Mouse (Mus musculus): ENCODE measurements at regions not wholly inside any gene's neighbourhood (a gene's known extent, or its start where the extent isn't known, plus 50 kb on each side); places are given as distances from the start of the nearest gene placed in this dataset.

DNA sequence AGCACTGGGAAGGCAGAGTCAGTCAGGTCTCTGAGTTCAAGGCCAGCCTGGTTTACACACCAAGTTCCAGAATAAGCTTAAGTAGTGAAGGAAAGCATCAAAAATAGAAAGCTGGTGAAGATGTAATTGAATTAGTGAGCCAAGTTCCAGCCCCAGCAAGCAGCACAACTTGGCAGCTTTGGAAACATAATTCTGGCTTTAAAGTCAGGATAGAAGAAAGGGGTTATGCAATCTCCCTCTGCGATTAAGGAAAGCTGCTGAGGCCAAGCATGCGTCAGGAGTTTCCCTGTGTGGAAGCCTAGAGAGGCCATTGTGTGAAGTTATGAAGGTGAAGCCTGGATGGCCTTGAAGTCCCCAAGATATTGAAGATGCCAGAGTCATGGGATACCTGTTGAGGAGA, 269.3 kb upstream of the Eif4g2 start:
- no peak for DNase-seq (ENCODE audit: low spot score)
- intact Hi-C loops (cut with DNase I) = no loop called here

GRCm38 (mm10) chr7:111345117-111345516, 262.3 kb upstream of the Eif4g2 start:
- intact Hi-C loops (cut with DNase I) = no loop called here
- no peak for DNase-seq (ENCODE audit: low spot score)

DNA sequence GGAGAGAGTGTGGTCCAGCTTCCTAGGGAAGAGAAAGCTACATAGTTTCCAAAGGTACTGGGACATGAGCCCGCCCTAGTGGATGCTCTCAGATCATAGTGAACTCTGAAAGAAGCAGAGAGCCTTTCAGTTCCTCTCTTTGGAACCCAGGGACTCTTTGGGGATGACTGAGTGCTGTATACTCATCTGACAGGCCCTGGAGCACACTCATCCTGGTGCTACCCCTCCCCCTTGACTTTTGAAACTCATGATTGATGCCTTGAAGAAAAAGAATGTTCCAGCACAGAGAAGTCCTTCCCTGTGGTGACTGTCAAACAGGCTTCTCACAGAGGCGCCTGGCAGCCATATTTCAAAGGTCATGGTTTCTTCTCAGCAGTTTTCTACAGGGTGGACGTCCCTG, 254.2 kb upstream of the Eif4g2 start:
- intact Hi-C loops (cut with DNase I) = no loop called here
- no peak for DNase-seq (ENCODE audit: low spot score)

DNA sequence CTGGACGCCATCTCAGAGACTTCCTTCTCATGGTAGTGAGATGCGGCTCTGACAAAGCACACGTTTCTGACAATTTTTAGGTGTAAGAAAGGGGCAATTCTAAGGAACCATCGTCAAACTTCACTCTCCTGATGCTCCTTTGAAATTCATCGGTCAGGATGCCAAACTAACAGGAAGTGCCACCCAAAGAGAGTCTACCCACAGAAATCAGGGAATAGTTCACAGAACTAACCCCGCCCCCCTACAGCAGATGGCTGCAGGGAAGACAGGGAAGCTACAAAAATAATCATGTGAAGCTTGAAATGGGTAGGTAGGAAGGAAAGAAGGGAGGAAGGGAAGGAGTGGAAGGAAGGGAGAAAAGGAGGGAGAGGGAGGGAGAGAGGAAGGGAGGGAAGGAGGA, 240.1 kb upstream of the Eif4g2 start:
- intact Hi-C loops (cut with DNase I) = no loop called here
- DNase-seq (ENCODE audit: low spot score) = no peak

DNA sequence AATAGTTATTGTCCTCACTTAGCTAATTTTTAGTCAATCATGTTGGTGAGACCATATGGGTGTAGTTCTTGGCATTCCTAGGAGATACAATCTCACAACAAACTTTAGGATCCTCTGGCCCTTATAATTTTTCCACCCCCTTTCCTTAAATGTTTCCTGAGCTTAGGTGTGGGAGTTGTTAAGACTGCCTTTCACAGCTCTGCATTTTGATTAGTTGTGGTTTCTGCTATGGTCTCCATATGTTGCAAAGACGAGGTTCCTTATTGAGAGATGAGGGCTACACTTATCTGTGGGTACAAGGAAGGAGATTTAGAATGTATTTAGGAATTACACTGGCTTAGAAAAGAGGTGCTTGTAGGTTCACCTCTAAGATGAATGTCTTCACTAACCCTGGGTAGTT, 237.1 kb upstream of the Eif4g2 start:
- DNase-seq (ENCODE audit: low spot score) = no peak
- intact Hi-C loops (cut with DNase I) = no loop called here

DNA sequence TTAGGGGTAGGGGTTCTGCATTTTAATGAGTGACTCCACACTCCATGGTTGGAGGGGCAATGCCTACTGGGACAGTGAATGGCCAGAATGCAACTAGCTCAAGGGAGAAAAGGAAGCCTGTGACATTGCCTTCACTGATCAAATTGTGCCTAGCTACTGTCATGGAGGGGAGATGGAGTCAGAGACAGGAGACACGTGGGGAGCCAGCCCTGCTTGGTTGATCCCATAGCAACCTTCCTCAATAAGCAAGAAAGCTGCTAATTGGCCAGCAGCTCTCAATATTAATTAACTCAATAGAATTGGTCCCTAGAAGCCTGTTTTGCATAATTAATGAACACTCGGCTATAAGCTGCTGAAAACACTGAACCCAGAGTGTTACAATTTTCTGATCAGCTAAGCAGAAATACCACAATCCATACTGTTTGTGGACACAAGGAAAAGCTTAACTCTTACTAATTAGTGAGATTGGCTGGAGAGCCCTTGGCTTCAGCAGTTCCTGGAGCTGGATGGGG, 233.7 kb upstream of the Eif4g2 start:
- intact Hi-C loops (cut with DNase I) = no loop called here
- DNase-seq (ENCODE audit: low spot score) = no peak

DNA sequence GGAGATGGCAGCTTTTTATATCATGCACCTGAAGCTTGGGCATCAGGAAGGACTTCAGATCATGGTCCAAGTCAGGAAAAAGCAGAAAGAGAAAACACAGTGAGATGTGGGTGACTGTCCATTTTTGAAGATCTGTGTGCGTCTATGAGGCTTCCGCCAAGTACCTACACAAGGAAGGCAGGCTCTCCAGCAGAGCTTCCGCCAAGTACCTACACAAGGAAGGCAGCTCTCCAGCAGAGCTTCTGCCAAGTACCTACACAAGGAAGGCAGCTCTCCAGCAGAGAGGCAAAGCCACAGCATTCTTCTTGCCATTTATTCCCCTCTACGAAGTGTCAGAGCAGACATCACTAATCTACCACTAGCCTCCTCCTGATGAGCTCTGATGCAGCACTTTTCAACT, 231.1 kb upstream of the Eif4g2 start:
- DNase-seq (ENCODE audit: low spot score) = no peak
- intact Hi-C loops (cut with DNase I) = no loop called here

DNA sequence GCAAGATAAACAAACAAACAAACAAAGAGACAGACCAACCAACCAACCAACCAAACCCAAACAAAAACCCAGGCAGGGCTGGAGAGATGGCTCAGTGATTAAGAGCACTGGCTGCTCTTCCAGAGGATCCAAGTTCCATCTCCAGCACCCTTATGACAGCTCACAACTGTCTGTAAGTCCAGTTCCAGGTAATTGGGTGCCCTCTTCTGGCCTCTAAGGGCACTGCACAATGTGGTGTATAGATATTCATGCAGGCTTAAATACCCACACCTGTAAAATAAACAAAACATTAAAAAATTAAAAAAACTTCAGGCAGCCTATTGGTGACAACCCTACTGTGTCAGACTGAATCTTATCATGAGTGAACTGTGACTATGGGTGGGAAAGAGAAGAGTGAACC, 222.4 kb upstream of the Eif4g2 start:
- DNase-seq (ENCODE audit: low spot score) = no peak
- intact Hi-C loops (cut with DNase I) = no loop called here

DNA sequence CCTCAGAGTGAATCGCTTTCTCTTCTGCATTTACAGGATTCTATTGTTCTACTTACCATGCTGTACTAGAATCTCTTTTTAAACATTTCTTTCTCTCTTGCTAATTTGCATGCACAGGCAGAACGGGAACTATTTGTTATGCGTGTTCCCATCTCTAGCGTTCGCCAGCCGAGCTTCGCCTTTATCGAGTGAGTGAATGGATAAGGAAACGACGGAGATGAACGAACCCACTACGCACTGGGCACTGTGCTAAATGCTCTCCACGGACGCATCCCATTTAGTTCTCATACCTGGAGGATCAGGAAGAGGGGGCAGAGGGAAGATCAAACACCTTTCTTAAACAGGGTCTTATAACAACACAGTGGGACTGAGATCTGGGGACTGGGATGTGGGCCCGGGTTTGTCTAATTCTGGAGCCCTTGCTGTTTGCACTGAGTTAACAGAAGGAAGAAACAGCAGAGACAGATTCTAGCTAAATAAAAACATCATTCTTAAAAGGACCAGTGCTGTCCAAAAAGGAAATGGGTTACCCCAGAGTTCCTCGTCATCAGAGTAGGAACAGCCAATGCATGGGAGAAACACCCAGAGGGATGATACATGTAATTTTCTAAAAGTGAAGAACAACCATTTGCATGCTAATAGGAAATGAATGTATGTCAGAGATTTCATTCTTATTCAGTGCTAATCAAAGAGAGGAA, 219.1 kb upstream of the Eif4g2 start:
- intact Hi-C loops (cut with DNase I) = no loop called here
- no peak for DNase-seq (ENCODE audit: low spot score)

DNA sequence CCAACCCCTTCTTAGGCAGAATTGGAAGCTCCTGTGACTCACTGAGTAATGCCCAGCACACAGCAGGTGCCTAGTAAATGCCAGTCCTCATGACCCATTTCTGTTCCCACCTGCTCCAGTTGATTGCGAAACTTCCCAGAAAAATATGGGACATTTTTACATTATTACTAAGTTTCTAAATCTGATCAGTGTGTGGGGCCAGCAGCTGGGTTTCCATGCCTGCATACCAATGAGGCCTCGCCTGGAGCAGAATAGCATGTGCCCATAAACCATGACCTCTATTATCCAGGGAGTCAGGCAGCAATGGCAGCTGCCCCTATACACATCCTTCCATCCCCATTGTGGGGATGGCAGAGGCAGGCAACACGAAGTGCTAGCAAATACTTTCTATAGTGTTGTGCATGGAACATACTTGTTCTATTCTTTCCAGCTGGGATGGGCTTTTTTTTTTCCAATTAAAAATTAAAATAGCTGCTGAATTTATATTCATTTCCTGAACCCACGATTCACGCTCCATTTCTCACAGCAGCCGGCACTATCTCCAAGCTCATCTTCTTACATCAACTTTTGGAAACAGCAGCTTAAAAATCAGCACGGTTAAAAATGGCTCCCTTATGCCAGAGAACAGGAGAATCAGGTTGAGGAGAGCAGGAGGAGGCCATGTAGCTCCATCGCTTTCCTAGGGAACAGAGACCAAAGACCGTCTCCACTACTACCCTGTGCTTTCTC, 214.5 kb upstream of the Eif4g2 start:
- intact Hi-C loops (cut with DNase I) = no loop called here
- no peak for DNase-seq (ENCODE audit: low spot score)

DNA sequence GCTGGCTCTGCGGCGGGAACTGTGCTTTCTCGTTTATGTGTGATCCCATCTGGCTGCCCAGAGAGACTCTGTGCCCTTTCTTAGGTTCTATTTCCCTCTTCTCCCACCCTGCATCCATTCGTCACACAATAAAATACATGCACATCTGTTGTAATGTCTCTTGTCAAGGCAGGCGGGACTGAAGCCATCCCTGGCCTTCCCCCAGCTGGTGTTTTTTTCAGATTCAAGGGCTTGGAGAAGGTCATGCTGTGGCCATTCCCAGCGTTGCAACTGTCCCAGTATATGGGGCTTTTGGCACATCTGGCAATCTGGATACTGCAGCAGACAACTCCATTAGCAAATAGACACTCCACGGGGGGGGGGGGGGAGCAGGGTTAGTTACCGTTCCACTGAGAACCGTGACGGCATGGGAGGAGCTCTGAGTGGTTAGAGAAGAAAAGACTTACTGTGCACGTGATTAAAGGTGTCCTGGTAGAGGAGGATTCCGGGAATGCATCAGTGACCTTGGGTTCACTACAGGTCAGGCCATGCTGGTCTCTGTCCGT, 200.7 kb upstream of the Eif4g2 start:
- intact Hi-C loops (cut with DNase I) = no loop called here

GRCm38 (mm10) chr7:111282314-111282713, 199.5 kb upstream of the Eif4g2 start:
- intact Hi-C loops (cut with DNase I) = no loop called here
- no peak for DNase-seq (ENCODE audit: low spot score)

More for the DNA sequence above, 200.7 kb upstream of the Eif4g2 start:
- no peak for DNase-seq (ENCODE audit: low spot score)

GRCm38 (mm10) chr7:111277703-111278102, 194.9 kb upstream of the Eif4g2 start:
- no peak for DNase-seq (ENCODE audit: low spot score)
- intact Hi-C loops (cut with DNase I) = no loop called here

- intact Hi-C loops (cut with DNase I) = no loop called here
Measured at GRCm38 (mm10) chr7:111273839-111274238, 191.0 kb upstream of the Eif4g2 start.

GRCm38 (mm10) chr7:111270874-111271273, 188.0 kb upstream of the Eif4g2 start:
- no peak for DNase-seq (ENCODE audit: low spot score)
- intact Hi-C loops (cut with DNase I) = no loop called here

More at GRCm38 (mm10) chr7:111273839-111274238, 191.0 kb upstream of the Eif4g2 start:
- no peak for DNase-seq (ENCODE audit: low spot score)

DNA sequence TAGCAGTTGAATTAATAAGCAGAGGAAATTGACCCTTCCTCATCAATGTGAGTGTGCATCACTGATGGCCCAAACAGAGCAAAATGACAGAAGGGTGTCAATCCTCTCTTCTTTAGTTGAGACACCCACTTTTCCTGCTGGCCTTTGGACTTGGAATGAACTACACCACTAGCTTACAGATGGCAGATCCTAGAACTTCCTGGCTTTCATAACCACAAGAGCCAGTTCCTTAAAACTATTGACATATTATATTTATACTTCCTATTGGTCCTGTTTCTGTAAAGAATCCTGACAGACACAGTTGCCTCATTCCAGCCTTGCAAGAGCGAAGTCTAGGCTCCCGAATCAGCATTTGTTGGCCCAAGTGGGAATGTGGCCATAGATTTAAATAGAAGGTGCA, 185.4 kb upstream of the Eif4g2 start:
- intact Hi-C loops (cut with DNase I) = no loop called here

DNA sequence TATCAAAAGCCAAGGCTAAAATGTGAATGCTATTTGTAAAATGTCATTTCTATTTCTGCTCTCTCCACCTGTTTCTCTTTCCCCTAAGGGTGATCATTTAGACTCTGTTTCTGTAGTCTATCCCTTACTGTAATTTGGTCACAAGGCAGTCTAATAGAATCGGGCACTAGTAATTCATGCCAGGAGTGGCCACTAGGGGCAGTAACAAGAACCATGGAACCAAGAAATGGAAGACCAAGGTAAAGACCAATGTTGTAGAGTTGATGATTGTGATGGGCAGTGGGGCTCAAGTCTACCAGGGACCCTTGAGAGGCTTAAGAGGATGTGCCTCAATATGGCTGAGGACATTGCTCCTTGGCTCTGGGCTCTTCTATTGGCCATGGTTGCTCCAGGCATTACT, 180.5 kb upstream of the Eif4g2 start:
- intact Hi-C loops (cut with DNase I) = loop anchor here (5.0 kb wide), 1 partner anchor 149 kb away; no protein-coding TSS in a partner anchor
- no peak for DNase-seq (ENCODE audit: low spot score)

More for the DNA sequence above, 185.4 kb upstream of the Eif4g2 start:
- no peak for DNase-seq (ENCODE audit: low spot score)

DNA sequence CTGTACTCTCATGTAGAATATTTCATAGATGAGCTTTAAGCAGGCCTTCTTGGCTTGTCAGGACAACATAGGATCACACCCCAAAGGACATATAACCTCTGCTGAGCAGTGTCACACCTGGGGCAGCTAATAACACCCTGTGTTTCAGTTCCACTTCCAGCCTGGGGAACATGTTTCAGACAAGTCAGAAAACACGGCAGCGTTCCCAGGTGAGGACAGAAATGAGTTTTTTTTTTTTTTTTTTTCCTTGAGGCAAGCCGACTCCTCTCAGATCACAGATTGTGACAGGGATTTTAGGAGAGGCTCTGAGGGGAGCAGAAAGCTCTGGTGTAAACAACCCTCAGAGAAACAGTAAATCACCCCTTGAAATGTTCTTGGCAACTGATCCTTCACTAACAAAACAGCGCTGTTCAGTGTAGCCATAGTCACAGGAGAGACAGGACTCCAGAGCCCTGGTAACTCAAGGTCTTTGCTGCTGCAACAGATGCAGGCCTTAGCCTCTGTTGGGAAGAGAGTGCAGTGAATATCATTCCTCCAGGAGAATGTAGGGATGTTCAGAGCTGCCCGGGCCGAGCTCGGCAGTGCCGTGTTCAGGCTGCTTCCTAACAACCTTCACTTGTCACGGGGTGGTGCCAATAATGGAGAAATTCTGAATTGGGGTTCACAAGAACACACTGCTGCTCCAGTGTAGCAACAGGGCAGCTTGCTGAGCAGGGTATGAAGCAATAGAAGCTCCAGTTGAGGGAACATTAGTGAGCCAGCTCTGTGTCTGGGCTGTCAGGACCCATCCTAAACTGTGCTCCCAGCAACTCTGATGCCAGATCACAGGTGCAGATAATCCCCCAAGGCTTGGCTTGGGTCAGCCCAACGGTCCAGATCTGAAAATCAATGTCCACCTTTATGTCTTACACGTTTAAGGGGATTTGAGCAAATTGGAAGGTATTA, 177.1 kb upstream of the Eif4g2 start:
- intact Hi-C loops (cut with DNase I) = loop anchor here (5.0 kb wide), 1 partner anchor 152 kb away; no protein-coding TSS in a partner anchor

DNA sequence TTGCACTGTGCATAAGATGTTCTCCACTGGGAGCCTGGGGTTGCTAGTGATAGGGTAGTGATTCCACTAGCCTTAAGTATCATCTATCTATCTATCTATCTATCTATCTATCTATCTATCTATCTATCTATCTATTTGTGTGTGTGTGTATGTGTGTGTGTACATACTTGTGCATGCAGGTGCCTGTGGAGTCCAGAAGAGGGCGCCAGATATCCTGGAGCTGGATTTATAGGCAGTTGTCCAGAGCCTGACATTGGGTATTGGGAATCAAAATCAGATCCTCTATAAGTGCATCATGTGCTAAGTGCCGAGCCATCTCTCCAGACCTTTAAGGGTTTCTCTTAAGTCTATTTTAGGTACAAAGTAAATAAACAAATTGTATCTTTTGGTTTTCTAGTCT, 175.0 kb upstream of the Eif4g2 start:
- DNase-seq (ENCODE audit: low spot score) = no peak
- intact Hi-C loops (cut with DNase I) = no loop called here

More for the DNA sequence above, 177.1 kb upstream of the Eif4g2 start:
- DNase-seq (ENCODE audit: low spot score) = no peak

GRCm38 (mm10) chr7:111256199-111256598, 173.4 kb upstream of the Eif4g2 start:
- DNase-seq (ENCODE audit: low spot score) = no peak
- intact Hi-C loops (cut with DNase I) = no loop called here

Measured in heart, postnatal 25 days (tissue).